Mouse (Mus musculus) thymus, postnatal 0 days (tissue): Measurements from ENCODE around the gene Ppdpf. TPM values are rescaled to one million over a fixed set of nuclear protein-coding genes. Genes with fewer than 3 reads are reported as not detected.

Experiments
- DNase-seq: peaks from one replicate; pipeline ENCODE4 v3.0.0-alpha.2; 2015; ENCODE audit warnings: low spot score
- polyA plus RNA-seq: library from polyadenylated mRNA; unstranded; fragments of >200 nt; fragmentation: Nextera tagmentation; extraction: Ambion mirVana; gene quantifications from 2 replicates; pipeline ENCODE4 v1.2.1, GENCODE M21; 2015

Gene Ppdpf
- polyA plus RNA-seq = 270 and 288 TPM in 2 replicates

GRCm38 (mm10) chr2:181187121-181188000 is at the start of gene Ppdpf:
Gene Ppdpf (plus strand): TSS chr2:181187247.
- peak; percentile 96 for DNase-seq

GRCm38 (mm10) chr2:181139641-181140193 is 47.3 kb upstream of the Ppdpf start:
- DNase-seq = no peak

DNA sequence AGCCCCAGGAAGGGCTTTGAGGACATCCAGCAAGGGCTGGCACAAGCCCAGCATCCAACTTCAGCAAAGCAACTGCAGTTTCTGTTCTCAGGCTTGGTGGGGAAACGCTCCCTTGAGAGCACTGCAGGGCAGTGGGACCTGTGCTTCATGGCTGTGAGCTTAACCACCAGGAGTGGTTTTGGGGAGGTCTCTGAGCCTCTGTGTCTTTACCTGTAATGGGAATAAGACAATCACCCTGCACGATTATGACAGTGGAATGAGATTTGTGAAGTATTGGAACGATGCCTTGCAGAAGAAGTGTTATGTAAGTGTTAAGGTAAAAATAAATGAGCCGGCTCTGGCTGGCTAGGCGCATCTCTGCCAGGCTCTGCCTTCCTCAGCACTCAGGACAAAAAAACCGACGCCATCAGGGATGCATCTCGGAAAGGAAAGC is 44.3 kb upstream of the Ppdpf start:
- DNase-seq = no peak

DNA sequence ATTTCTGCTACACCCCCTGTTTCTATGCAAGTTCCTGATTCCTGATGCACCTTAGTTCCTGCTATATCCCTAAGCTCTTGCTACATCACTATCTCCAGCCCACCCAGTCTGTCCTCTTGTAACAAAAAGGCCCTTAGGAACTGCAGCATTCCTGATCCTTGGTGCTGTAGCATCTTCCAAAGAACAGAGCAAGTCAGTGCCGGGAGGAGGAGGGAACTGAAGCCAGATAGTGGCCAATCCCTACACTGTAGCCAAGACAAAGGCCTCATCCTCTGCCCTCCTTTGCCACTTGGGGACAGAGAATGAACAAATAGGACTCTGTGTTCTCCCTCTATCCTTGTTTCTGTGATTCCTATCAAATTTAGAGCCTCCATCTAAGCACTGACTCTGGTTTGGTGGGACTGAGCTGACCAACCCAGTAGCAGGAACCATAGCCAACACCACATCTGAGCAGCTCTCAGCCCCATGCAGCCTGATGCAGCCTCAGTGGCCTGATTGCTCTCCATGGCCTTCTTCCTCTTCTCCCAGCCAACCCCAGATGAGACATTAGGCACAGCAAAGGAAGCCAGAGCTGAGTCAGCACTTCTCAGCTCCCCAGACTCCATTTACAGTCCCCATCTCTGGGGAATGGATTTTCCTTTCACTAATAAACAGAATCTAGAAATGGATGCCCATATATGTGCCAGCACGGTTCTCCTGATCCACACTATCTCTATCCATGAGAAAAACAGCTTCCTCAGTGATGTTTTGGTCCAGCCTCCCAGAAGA is 43.4 kb upstream of the Ppdpf start:
- DNase-seq = no peak

DNA sequence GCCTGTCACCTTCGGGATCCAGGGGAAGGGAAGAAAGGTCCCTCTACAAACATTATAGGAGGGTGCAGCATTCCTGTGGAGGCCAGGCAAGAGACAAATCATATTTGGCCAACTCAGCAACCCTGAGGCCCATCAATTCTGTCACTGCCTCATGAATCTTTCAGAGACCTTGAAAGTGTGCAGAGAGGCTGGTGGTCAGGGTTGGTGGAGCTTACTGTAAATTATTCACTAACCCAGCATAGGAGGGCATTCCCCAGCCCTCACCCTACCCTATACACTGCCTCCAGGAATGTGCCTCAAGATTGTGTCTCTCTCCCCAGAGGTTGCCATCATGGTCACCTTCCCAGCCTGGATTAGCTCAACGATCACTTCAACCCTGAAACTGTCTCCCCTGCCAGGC is 42.4 kb upstream of the Ppdpf start:
- no peak for DNase-seq

GRCm38 (mm10) chr2:181146976-181147545 is 40.0 kb upstream of the Ppdpf start:
- DNase-seq = no peak

DNA sequence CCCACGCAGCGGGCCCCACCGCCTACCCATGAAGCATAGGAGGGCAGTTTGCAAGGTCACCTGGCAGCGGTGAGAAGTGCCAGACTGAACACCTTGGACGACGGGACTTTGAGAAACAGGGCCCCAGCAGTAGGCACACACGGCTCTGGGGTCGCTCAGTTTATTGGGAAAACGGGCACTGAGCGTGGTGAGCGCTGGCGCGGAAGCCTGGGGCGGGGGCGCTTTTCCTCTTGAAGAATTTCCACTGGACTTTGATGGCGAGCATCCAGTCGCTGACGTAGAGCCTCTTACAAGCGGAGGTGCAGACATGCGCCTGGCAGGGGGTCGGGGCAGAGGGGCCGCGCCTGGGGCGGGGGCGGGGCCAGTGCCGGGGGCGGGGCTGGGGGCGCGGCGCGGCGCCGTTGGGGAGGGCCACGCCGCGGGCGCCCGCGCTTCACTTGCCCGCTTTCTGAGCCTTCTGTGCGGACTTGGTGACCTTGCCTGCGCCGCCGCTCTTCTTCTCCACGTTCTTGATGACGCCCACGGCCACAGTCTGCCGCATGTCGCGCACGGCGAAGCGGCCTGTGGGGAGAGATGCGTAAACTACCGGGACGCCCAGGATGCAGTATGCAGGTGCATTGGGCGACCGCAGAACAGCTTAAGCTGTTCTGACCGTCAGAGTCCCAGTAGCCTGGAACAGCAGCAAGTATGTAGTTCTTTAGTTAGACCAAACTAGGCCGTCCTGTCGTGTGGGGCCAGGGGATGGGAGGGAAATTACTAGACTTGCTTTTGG is 39.3 kb upstream of the Ppdpf start:
- DNase-seq = peak; percentile 24

GRCm38 (mm10) chr2:181148318-181148955 is 38.6 kb upstream of the Ppdpf start:
- DNase-seq = no peak

- DNase-seq = no peak
These were observed 36.8 kb upstream of the Ppdpf start for GRCm38 (mm10) chr2:181150281-181150680.

GRCm38 (mm10) chr2:181152701-181153100 is 34.3 kb upstream of the Ppdpf start:
- DNase-seq = no peak

DNA sequence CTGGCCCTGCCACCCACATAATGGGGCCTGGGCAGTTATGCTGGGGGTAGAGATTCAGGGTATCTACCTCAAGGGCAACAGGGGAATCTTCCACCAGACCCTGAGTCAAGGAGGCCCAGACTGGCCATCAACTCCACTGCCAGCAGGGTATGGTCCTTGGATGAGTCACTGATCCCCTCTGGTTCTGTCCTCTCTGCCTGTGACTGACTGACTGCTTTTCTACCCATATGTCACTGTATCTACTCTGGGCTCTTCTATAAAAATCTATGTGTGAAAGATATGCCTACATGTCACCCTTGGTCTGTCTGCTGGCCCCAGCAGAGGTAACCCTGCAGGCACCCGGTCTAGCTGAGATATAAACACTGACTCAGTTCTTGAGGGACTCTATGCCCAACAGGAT is 33.9 kb upstream of the Ppdpf start:
- no peak for DNase-seq

GRCm38 (mm10) chr2:181153837-181154236 is 33.2 kb upstream of the Ppdpf start:
- peak; percentile 27 for DNase-seq

DNA sequence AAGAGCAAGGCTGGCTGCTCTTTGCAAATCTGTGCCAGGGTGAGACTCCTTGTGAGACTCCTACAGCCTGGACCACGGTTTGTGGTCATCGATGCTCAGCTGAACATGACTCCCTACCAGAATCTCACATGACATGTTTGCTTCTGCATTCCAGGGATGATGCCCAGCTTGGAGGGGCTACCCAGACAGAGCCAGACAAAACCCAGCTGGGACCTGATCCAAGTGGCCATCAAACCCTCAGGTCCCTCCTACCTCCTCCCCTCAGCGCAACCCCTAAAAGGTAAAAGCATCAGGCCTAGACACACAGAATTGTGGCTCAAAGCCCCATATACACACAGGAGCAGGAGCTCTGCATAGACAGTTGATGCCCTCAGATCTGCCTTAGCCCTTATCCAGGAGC is 32.7 kb upstream of the Ppdpf start:
- no peak for DNase-seq

DNA sequence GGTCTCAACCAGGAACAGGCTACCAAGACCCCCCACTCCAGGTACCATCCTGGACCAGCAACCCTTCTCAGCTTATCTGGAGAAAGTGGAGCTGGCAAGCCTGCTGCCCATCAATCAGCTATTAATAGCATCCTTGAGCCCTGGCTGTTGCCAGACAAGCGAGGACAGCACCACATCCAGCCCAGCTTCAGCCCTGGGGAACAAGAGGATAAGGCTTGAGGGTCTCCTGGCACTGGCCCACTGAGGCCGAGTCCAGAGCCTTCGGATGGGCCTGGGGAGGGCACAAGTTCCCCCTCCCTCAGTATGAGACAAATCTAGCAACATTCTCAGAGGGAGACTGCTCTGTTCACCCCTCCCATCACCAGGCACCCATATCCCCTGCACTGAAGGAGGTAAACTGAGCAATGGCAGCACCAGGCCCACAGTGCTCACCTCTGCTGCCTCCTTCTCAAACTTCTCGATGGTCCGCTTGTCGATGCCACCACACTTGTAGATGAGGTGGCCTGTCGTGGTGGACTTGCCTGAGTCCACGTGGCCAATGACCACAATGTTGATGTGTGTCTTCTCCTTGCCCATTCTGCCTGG is 32.1 kb upstream of the Ppdpf start:
- DNase-seq = no peak

- no peak for DNase-seq
These were observed 31.2 kb upstream of the Ppdpf start for GRCm38 (mm10) chr2:181155801-181156200.

- DNase-seq = no peak
These were observed 30.6 kb upstream of the Ppdpf start, which contains the start of gene Eef1a2 for GRCm38 (mm10) chr2:181156248-181157121. Gene Eef1a2 (minus strand): TSS chr2:181157014.

DNA sequence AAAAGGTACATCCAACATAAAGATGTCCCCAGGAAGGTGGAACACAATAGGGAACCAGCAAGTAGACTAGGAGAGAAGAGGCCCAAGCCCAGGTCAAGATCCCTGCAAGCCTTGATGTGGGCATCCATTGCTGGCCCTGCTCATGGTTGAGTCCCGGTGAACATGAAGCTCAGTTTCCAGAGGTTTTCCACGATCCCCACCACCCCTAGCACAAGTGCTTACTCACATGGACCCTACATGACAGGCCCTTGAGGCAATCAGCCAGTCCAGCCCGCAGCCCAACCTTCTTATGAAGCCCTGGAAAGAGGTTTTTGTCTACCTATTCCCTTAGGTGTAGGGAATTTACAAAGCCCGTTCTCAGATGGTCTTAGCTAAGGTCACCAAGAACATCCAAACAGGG is 29.9 kb upstream of the Ppdpf start:
- no peak for DNase-seq

GRCm38 (mm10) chr2:181157716-181158302 is 29.2 kb upstream of the Ppdpf start:
- DNase-seq = no peak

- no peak for DNase-seq
These were observed 28.6 kb upstream of the Ppdpf start for GRCm38 (mm10) chr2:181158471-181158870.
